Mouse (Mus musculus): ENCODE data around the gene Fam102a. TPM values are rescaled to one million over a fixed set of nuclear protein-coding genes. Genes with fewer than 3 reads are reported as not detected.

The Fam102a gene
- polyA plus RNA-seq, 1 experiment from 2014 or later, result 12.6 TPM

GRCm38 (mm10) chr2:32536634-32537359 lies 1.7 kb downstream of the Fam102a start:
- H3K9ac ChIP-seq, result peak overlapping the region; percentile 87
- H3K9me3 ChIP-seq, result no peaks in the 10 kb centered on the region
- 3% methylated on average over 11 of the region's 11 CpGs for WGBS
- H3K27ac ChIP-seq, result peak overlapping the region; percentile 98
- no peaks in the 10 kb centered on the region for H3K36me3 ChIP-seq
- peaks cover 77% of the 10 kb centered on the region for H3K4me1 ChIP-seq
- peak overlapping the region; percentile 67 for H3K4me3 ChIP-seq
- H3K4me2 ChIP-seq, result peak overlapping the region; percentile 77
- no peak for ATAC-seq (ENCODE audit: borderline replicate concordance, extremely low read depth, low FRiP score, low TSS enrichment)
- no peaks in the 10 kb centered on the region for H3K27me3 ChIP-seq

- no peak for ATAC-seq (ENCODE audit: borderline replicate concordance, extremely low read depth, low FRiP score, low TSS enrichment)
- no peaks in the 10 kb centered on the region for H3K36me3 ChIP-seq
- peak overlapping the region; percentile 77 for H3K4me2 ChIP-seq
- peaks cover 84% of the 10 kb centered on the region for H3K4me1 ChIP-seq
- no peaks in the 10 kb centered on the region for H3K27me3 ChIP-seq
- WGBS, result 6% methylated on average over 9 of the region's 9 CpGs
- H3K27ac ChIP-seq, result peak overlapping the region; percentile 98
- H3K9me3 ChIP-seq, result no peaks in the 10 kb centered on the region
- peak overlapping the region; percentile 67 for H3K4me3 ChIP-seq
- H3K9ac ChIP-seq, result peak overlapping the region; percentile 87
Observed at GRCm38 (mm10) chr2:32537360-32537905, 2.3 kb downstream of the Fam102a start.

GRCm38 (mm10) chr2:32537941-32538340 lies 2.8 kb downstream of the Fam102a start:
- Histone ChIP-seq H3K4me3 (peak overlapping the region; percentile 67), H3K27me3 (no peaks in the 10 kb centered on the region), H3K9ac (peak overlapping the region; percentile 87), H3K9me3 (no peaks in the 10 kb centered on the region), H3K36me3 (no peaks in the 10 kb centered on the region), H3K4me2 (peak overlapping the region; percentile 77), H3K4me1 (peaks cover 87% of the 10 kb centered on the region), H3K27ac (peak overlapping the region; percentile 98)
- WGBS, result 54% methylated on average over 5 of the region's 5 CpGs
- ATAC-seq (ENCODE audit: borderline replicate concordance, extremely low read depth, low FRiP score, low TSS enrichment), result no peak

- 47% methylated on average over 4 of the region's 4 CpGs for WGBS
- H3K36me3 ChIP-seq, result no peaks in the 10 kb centered on the region
Observed at GRCm38 (mm10) chr2:32538461-32538860, 3.3 kb downstream of the Fam102a start.

GRCm38 (mm10) chr2:32539452-32539981 lies 4.4 kb downstream of the Fam102a start:
- H3K36me3 ChIP-seq, result no peaks in the 10 kb centered on the region
- H3K4me3 ChIP-seq, result no peak overlapping the region
- H3K27me3 ChIP-seq, result no peaks in the 10 kb centered on the region
- H3K9me3 ChIP-seq, result no peaks in the 10 kb centered on the region
- H3K4me2 ChIP-seq, result peak overlapping the region; percentile 77
- H3K27ac ChIP-seq, result peak overlapping the region; percentile 98
- peaks cover 74% of the 10 kb centered on the region for H3K4me1 ChIP-seq
- ATAC-seq (ENCODE audit: borderline replicate concordance, extremely low read depth, low FRiP score, low TSS enrichment), result no peak
- H3K9ac ChIP-seq, result no peak overlapping the region
- WGBS, result 53% methylated on average over 14 of the region's 14 CpGs

More at GRCm38 (mm10) chr2:32538461-32538860, 3.3 kb downstream of the Fam102a start:
- Histone ChIP-seq H3K9me3 (no peaks in the 10 kb centered on the region), H3K27ac (peak overlapping the region; percentile 98), H3K27me3 (no peaks in the 10 kb centered on the region), H3K4me3 (peak overlapping the region; percentile 67), H3K4me2 (peak overlapping the region; percentile 77), H3K4me1 (peaks cover 84% of the 10 kb centered on the region), H3K9ac (no peak overlapping the region)
- ATAC-seq (ENCODE audit: borderline replicate concordance, extremely low read depth, low FRiP score, low TSS enrichment), result no peak

GRCm38 (mm10) chr2:32541333-32541908 lies 6.3 kb downstream of the Fam102a start:
- no peaks in the 10 kb centered on the region for H3K9me3 ChIP-seq
- WGBS, result 86% methylated on average over 2 of the region's 2 CpGs

GRCm38 (mm10) chr2:32541986-32542573 lies 6.9 kb downstream of the Fam102a start:
- ATAC-seq (ENCODE audit: borderline replicate concordance, extremely low read depth, low FRiP score, low TSS enrichment), result no peak
- H3K4me1 ChIP-seq, result peaks cover 60% of the 10 kb centered on the region
- H3K36me3 ChIP-seq, result no peaks in the 10 kb centered on the region
- WGBS, result 80% methylated on average over 4 of the region's 4 CpGs
- H3K9ac ChIP-seq, result no peak overlapping the region
- no peak overlapping the region for H3K4me3 ChIP-seq
- H3K9me3 ChIP-seq, result no peaks in the 10 kb centered on the region
- no peak overlapping the region for H3K4me2 ChIP-seq
- H3K27ac ChIP-seq, result no peak overlapping the region
- no peaks in the 10 kb centered on the region for H3K27me3 ChIP-seq

More at GRCm38 (mm10) chr2:32541333-32541908, 6.3 kb downstream of the Fam102a start:
- Histone ChIP-seq H3K36me3 (no peaks in the 10 kb centered on the region), H3K4me3 (no peak overlapping the region), H3K27me3 (no peaks in the 10 kb centered on the region), H3K9ac (no peak overlapping the region), H3K4me2 (no peak overlapping the region), H3K4me1 (peaks cover 67% of the 10 kb centered on the region), H3K27ac (no peak overlapping the region)
- ATAC-seq (ENCODE audit: borderline replicate concordance, extremely low read depth, low FRiP score, low TSS enrichment), result no peak

GRCm38 (mm10) chr2:32543031-32543449 lies 7.9 kb downstream of the Fam102a start:
- Histone ChIP-seq H3K36me3 (no peaks in the 10 kb centered on the region), H3K27ac (no peak overlapping the region), H3K4me1 (peaks cover 51% of the 10 kb centered on the region), H3K9me3 (no peaks in the 10 kb centered on the region), H3K27me3 (no peaks in the 10 kb centered on the region), H3K9ac (no peak overlapping the region), H3K4me3 (no peak overlapping the region), H3K4me2 (no peak overlapping the region)
- 56% methylated on average over 3 of the region's 3 CpGs for whole genome bisulfite sequencing
- no peak for ATAC-seq (ENCODE audit: borderline replicate concordance, extremely low read depth, low FRiP score, low TSS enrichment)

GRCm38 (mm10) chr2:32546951-32547350 lies 11.8 kb downstream of the Fam102a start:
- no peak overlapping the region for H3K4me2 ChIP-seq
- peaks cover 22% of the 10 kb centered on the region for H3K4me1 ChIP-seq
- H3K27me3 ChIP-seq, result no peaks in the 10 kb centered on the region
- no peak overlapping the region for H3K27ac ChIP-seq
- H3K9ac ChIP-seq, result no peak overlapping the region
- H3K36me3 ChIP-seq, result no peaks in the 10 kb centered on the region
- no peaks in the 10 kb centered on the region for H3K9me3 ChIP-seq
- 88% methylated on average over 1 of the region's 1 CpGs for WGBS
- H3K4me3 ChIP-seq, result no peak overlapping the region
- ATAC-seq (ENCODE audit: borderline replicate concordance, extremely low read depth, low FRiP score, low TSS enrichment), result no peak

GRCm38 (mm10) chr2:32547380-32547779 lies 12.2 kb downstream of the Fam102a start:
- H3K4me3 ChIP-seq, result no peak overlapping the region
- H3K36me3 ChIP-seq, result no peaks in the 10 kb centered on the region
- H3K27ac ChIP-seq, result no peak overlapping the region
- 58% methylated on average over 5 of the region's 5 CpGs for WGBS
- peaks cover 17% of the 10 kb centered on the region for H3K4me1 ChIP-seq
- H3K9ac ChIP-seq, result no peak overlapping the region
- H3K27me3 ChIP-seq, result no peaks in the 10 kb centered on the region
- no peak for ATAC-seq (ENCODE audit: borderline replicate concordance, extremely low read depth, low FRiP score, low TSS enrichment)
- no peak overlapping the region for H3K4me2 ChIP-seq
- H3K9me3 ChIP-seq, result no peaks in the 10 kb centered on the region

- no peak for ATAC-seq (ENCODE audit: borderline replicate concordance, extremely low read depth, low FRiP score, low TSS enrichment)
- 81% methylated on average over 7 of the region's 7 CpGs for WGBS
- Histone ChIP-seq H3K27me3 (no peaks in the 10 kb centered on the region), H3K27ac (no peak overlapping the region), H3K4me3 (no peak overlapping the region), H3K4me2 (no peak overlapping the region), H3K36me3 (no peaks in the 10 kb centered on the region), H3K4me1 (peaks cover 10% of the 10 kb centered on the region; the same call in 1 of the 2 replicates), H3K9ac (no peak overlapping the region), H3K9me3 (no peaks in the 10 kb centered on the region)
Observed at GRCm38 (mm10) chr2:32547964-32548739, 13.0 kb downstream of the Fam102a start.
